ENCODE assay signal across 42 mouse cellular contexts in the genomic region with DNA sequence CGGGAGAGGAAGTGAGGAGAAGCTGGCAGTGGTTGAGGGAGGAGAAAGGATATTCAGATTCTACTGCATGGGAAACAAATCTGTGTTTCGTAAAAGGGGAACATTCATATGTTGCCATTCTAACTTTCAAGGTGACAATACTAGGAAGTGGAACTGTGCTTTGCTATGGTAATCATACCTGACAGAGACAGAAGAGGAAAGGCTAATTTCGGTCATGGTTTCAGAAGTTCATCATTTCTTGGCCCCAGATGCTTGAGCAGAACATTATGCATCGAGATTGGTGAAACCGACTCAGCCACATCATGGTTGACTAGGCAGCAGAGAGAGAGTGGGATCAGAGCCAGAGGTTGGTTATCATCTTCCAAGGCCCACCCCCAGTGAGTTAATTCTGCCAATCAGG. TPM values are rescaled to one million over a fixed set of nuclear protein-coding genes. Genes with fewer than 3 reads are reported as not detected.
DNase-seq lines count a peak whose midpoint lies in the region; ATAC-seq lines count a peak whose summit lies in the region.
"Had no signal": no experiment of that assay in that cellular context is flagged by ENCODE, and none has a peak within 500 bp of the region (broad histone marks: within the 10 kb centered on the region; RNA-seq: fewer than 3 reads in every experiment).

No protein-coding gene starts in this region.

- H3K27me3 ChIP-seq in embryonic facial prominence, embryonic 10.5 days (replicated peaks; ENCODE audit: low read depth, poor library complexity, severe bottlenecking) = no peaks in the 10 kb centered on the region
- H3K27me3 ChIP-seq in forebrain, embryonic 12.5 days = no peaks in the 10 kb centered on the region
- H3K27me3 ChIP-seq: embryonic facial prominence, embryonic 13.5 days; neural tube, embryonic 13.5 days; stomach, embryonic 15.5 days had no signal

- H3K27ac ChIP-seq in embryonic facial prominence, embryonic 10.5 days (replicated peaks) = no peak overlapping the region
- no peak overlapping the region for H3K27ac ChIP-seq in forebrain, embryonic 12.5 days
- H3K27ac ChIP-seq: embryonic facial prominence, embryonic 13.5 days; forebrain, embryonic 10.5 days; hindbrain, embryonic 10.5 days; hindbrain, postnatal 0 days; liver, embryonic 14.5 days; neural tube, embryonic 13.5 days; stomach, embryonic 15.5 days had no signal

- 0 out of 2 replicates have a peak, but pooled peaks have one; percentile 20 for ATAC-seq in common myeloid progenitor, adult 5-6 weeks (replicated peaks; ENCODE audit: low read depth, poor library complexity, severe bottlenecking)
- ATAC-seq in neutrophil, adult 5-6 weeks (ENCODE audit: extremely low read depth, insufficient number of reproducible peaks, low FRiP score, poor library complexity, severe bottlenecking) = peak; percentile 91
- ATAC-seq in forebrain, embryonic 12.5 days (ENCODE audit: low FRiP score) = no peak
- ATAC-seq: forebrain, postnatal 0 days; hindbrain, postnatal 0 days; intestine, embryonic 16.5 days; Patski had no signal

- H3K4me3 ChIP-seq in embryonic facial prominence, embryonic 10.5 days = no peak overlapping the region
- H3K4me3 ChIP-seq in forebrain, embryonic 12.5 days (replicated peaks) = no peak overlapping the region
- H3K4me3 ChIP-seq: embryonic facial prominence, embryonic 13.5 days; forebrain, embryonic 10.5 days; hindbrain, embryonic 10.5 days; neural tube, embryonic 13.5 days; stomach, embryonic 15.5 days had no signal

- no peaks in the 10 kb centered on the region for H3K36me3 ChIP-seq in embryonic facial prominence, embryonic 10.5 days (replicated peaks)
- H3K36me3 ChIP-seq in forebrain, embryonic 12.5 days (replicated peaks) = no peaks in the 10 kb centered on the region
- H3K36me3 ChIP-seq: embryonic facial prominence, embryonic 13.5 days; forebrain, embryonic 10.5 days; hindbrain, embryonic 10.5 days; neural tube, embryonic 13.5 days; stomach, embryonic 15.5 days had no signal

- no peaks in the 10 kb centered on the region for H3K4me1 ChIP-seq in embryonic facial prominence, embryonic 10.5 days
- no peaks in the 10 kb centered on the region for H3K4me1 ChIP-seq in forebrain, embryonic 12.5 days
- H3K4me1 ChIP-seq: embryonic facial prominence, embryonic 13.5 days; forebrain, embryonic 10.5 days; hindbrain, embryonic 10.5 days; neural tube, embryonic 13.5 days; stomach, embryonic 15.5 days had no signal

- WGBS in embryonic facial prominence, embryonic 10.5 days = 90% methylated on average over 5 of the region's 5 CpGs
- WGBS in forebrain, embryonic 12.5 days = 86% methylated on average over 5 of the region's 5 CpGs

- H3K9ac ChIP-seq in forebrain, embryonic 12.5 days = no peak overlapping the region
- H3K9ac ChIP-seq: embryonic facial prominence, embryonic 13.5 days; forebrain, postnatal 0 days; liver, embryonic 14.5 days; neural tube, embryonic 13.5 days; stomach, embryonic 15.5 days had no signal

- DNase-seq in lung, postnatal 36 days = peak; percentile 8
- no peak for DNase-seq in lung, postnatal 14 days
- peak; percentile 67 to 72 for DNase-seq in B cell, adult 2 months
- DNase-seq in embryonic facial prominence, embryonic 10.5 days (ENCODE audit: low spot score) = no peak
- DNase-seq: adrenal gland, postnatal 14 days; cerebellum, adult 18-20 months; cerebellum, postnatal 36 days; embryo, embryonic 11 days; forebrain, postnatal 0 days; heart, postnatal 14 days; kidney, adult 8-10 months; kidney, postnatal 14 days; layer of hippocampus, adult 9-11 months; liver; lung, adult 2 months; lung, postnatal 10 days; retina, postnatal 1 day; right cerebral cortex, postnatal 14 days; thymus, adult 18-20 months; thymus, postnatal 25 days had no signal

- no peaks in the 10 kb centered on the region for H3K9me3 ChIP-seq in embryonic facial prominence, embryonic 10.5 days
- no peaks in the 10 kb centered on the region for H3K9me3 ChIP-seq in forebrain, embryonic 12.5 days
- H3K9me3 ChIP-seq: embryonic facial prominence, embryonic 13.5 days; forebrain, embryonic 10.5 days; hindbrain, embryonic 10.5 days; neural tube, embryonic 13.5 days; stomach, embryonic 15.5 days had no signal

- H3K4me2 ChIP-seq in forebrain, embryonic 12.5 days = no peak overlapping the region
- H3K4me2 ChIP-seq: embryonic facial prominence, embryonic 13.5 days; midbrain, embryonic 11.5 days; neural tube, embryonic 13.5 days; stomach, embryonic 15.5 days had no signal

RNA-seq across cellular contexts. Expression of a gene that starts 43.4 kb away (rescaled TPM):
- total RNA-seq in common myeloid progenitor, adult 5-6 weeks (2017) = 1.4 and 1.6 TPM in 2 replicates
- not detected in 2 replicates for total RNA-seq in neutrophil, adult 5-6 weeks (2017)
- 0.14 TPM in 1 of 2 replicates, not detected in the other for polyA plus RNA-seq in embryonic facial prominence, embryonic 10.5 days (2016; fragmentation: Nextera tagmentation; extraction: Ambion mirVana)
- not detected in 2 replicates for polyA plus RNA-seq in forebrain, embryonic 12.5 days (2016; fragmentation: Nextera tagmentation; extraction: Ambion mirVana)
- total RNA-seq: gastrocnemius, postnatal 4 days; heart, postnatal 14 days; MEL had no signal
- polyA plus RNA-seq: C2C12; forebrain, postnatal 0 days; neural tube, embryonic 13.5 days; small intestine, adult 2 months had no signal

RNA-seq across cellular contexts. Expression of a gene that starts 47.2 kb away (rescaled TPM):
- 0.34 and 2.3 TPM in 2 replicates for total RNA-seq in common myeloid progenitor, adult 5-6 weeks (2017)
- total RNA-seq in neutrophil, adult 5-6 weeks (2017) = 0.47 and 1.1 TPM in 2 replicates
- not detected in 2 replicates for polyA plus RNA-seq in embryonic facial prominence, embryonic 10.5 days (2016; fragmentation: Nextera tagmentation; extraction: Ambion mirVana)
- polyA plus RNA-seq in forebrain, embryonic 12.5 days (2016; fragmentation: Nextera tagmentation; extraction: Ambion mirVana) = not detected in 2 replicates
- total RNA-seq: forebrain, postnatal 0 days; gastrocnemius, adult 8-10 months; gastrocnemius, postnatal 4 days; heart, postnatal 14 days; hindbrain, postnatal 0 days; left cerebral cortex, postnatal 14 days; MEL; midbrain, postnatal 0 days had no signal
- polyA plus RNA-seq: C2C12; embryonic facial prominence, embryonic 13.5 days; forebrain, embryonic 10.5 days; forebrain, postnatal 0 days; heart, embryonic 14.5 days; hindbrain, embryonic 10.5 days; hindbrain, postnatal 0 days; intestine, embryonic 16.5 days; limb, embryonic 11.5 days; midbrain, embryonic 11.5 days; midbrain, postnatal 0 days; neural tube, embryonic 13.5 days; Patski had no signal

Comparison
In these comparisons a context has a peak if more than half of its experiments do, and no peak if none do; other contexts are left out.
1. DNase-seq: peak in lung, postnatal 36 days (single experiment) and B cell, adult 2 months (2 of 2); none in lung, postnatal 14 days (single experiment) and embryonic facial prominence, embryonic 10.5 days (single experiment).